Mouse (Mus musculus): ENCODE results near the gene Plekhs1. TPM values are rescaled to one million over a fixed set of nuclear protein-coding genes. Genes with fewer than 3 reads are reported as not detected.

Gene Plekhs1
- under 1 TPM in 1 of 2 experiments, not detected in 1; 0.26 TPM for total RNA-seq (2021)
- long read RNA-seq, experiment 1 = 0 reads
- long read RNA-seq, experiment 2 = 0 reads

DNA sequence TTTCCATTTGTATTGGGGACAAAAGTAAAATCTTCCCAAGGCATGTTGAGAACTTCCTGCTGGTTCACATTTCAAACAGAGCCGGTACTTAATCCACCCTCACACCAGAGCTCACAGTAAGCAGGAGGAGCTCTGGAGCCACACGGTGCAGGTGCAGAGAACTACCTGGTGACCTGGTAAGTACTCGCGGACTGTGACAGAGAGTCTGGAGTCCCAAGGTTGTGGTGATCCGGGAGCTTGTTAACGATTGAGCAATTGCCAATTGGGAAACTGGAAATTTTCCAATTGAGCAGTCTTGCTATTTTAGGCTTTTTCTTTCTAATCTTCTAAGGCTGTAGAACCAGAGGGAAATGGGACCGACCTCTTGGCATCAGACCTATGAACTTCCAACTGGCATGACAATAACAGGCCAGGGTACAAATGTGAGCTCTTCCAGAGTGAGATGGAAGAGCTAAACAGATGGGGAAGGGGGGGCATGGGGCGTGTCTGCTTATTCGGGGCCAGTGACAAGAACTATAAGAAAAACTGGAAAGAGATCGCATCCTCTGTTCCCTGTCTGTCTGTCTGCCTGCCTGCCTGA is at the start of gene Plekhs1:
TSS of gene Plekhs1 (plus strand) at position 119 of the 580 bp plus-strand sequence.
- DNase-seq = peak; percentile 15 to 34

DNA sequence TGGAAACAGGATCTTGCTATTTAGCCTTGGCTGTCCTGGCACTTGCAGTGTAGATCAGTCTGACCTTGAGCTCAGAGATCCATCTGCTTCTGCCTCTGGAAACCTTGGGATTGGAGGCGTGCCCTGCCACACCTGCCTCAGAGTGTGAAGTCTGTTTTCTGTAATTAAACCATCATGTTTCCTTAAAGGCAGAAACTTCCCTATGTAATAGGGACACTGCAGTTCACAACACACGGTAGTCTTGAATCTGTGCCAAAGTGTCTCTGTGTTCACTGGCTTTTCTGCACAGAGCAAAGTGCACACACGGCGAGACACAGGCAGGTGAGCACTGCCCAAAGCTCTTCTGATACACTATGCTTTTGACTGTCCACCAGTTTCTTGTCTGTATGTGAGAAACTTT is 43.0 kb upstream of the Plekhs1 start:
- DNase-seq = no peak

DNA sequence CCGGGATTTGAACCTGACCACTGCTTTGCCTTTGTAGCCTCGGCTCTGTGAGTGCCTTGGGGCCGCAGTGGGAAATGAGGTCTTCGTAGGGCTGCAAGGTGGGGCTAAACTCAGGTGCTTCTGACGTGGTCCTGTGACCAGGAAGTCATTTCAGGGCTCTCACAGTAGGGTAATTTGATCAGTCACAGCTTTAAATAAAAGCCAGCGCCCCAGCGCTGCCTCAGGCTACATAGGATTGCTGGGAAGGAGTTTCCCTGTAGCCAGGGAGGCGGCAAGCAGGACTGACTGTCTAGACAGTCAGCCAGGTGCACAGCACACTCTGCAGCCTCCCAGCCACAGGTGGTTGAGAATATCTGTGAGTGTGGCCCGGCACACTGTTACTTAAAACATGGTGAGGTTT is 42.0 kb upstream of the Plekhs1 start:
- DNase-seq = no peak

DNA sequence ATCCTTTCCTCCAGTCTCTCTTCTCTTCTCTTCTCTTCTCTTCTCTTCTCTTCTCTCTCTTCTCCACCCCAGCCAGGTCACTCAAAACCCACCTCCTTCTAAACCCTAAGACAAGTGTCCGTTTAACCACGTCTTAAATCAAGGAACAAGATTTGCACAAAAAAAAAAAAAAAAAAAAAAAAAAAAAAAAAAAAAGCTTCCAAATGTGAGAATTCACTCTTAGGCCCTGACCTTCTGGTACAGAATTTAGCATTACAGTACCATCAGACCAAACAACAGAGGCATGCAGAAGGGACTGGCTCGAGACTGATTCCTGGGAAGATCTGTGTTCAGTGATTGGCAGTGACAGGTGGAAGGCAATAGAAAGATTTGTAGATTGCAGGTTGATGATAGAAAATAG is 41.1 kb upstream of the Plekhs1 start:
- no peak for DNase-seq

DNA sequence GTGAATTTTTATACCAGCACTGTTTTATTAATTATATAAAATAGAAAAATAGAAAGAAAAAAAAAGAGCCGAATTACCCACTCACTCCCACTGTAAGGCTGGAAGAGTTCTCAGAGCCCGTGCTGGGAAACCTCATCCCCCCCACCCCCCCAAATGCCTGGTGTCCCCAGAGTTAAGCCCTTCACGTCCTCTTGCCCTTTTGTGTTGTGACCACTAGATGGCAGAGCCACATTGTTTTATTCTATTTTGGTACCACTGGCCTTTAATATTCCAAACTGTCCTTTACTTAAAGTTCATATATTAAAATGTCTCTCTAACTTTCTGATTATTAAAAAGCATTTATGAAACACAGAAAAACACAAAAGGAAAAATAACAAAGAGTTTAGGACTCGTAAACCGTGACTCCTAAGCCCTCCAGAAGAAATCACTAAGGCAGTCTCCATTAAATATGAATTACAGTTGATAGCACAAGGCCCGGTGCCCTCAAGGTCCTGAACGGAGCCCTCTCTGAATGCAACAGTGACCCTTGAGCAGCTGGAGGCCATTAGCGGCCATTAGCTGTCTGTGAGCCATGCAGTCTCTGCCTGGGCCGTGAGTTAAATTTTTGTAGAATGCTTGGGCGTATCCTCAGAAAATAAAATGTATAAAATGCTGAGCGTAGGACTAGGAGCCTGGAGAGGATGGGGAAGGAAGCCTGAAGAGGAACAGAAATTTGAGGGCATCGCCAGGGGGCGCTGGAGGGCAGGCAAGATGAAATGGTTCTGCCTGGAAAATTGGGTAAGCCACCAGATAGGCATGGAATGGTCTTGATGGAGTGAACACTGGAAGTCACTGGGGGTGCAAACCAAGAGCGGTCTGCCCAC is 38.7 kb upstream of the Plekhs1 start:
- DNase-seq = peak; percentile 90 to 93

DNA sequence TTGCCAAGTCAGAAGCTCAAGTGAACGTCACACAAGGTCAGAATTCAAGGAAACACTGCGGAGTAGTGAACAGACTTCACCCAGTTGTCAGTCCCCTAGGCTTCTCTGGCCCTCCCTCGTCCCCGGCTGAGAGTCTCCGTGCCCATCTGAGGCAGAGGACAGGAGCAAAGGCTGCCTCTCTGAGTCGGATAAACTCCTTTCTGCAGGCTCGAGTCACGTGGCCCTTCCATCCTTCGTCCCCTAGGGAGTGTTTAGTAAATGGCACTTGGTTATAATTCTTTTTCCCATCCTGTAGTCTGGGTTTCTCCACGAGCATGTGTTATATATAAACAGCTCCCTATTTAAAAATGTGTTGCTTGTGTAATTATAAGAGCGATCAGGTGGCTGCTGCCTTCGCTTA is 38.1 kb upstream of the Plekhs1 start:
- DNase-seq = no peak

DNA sequence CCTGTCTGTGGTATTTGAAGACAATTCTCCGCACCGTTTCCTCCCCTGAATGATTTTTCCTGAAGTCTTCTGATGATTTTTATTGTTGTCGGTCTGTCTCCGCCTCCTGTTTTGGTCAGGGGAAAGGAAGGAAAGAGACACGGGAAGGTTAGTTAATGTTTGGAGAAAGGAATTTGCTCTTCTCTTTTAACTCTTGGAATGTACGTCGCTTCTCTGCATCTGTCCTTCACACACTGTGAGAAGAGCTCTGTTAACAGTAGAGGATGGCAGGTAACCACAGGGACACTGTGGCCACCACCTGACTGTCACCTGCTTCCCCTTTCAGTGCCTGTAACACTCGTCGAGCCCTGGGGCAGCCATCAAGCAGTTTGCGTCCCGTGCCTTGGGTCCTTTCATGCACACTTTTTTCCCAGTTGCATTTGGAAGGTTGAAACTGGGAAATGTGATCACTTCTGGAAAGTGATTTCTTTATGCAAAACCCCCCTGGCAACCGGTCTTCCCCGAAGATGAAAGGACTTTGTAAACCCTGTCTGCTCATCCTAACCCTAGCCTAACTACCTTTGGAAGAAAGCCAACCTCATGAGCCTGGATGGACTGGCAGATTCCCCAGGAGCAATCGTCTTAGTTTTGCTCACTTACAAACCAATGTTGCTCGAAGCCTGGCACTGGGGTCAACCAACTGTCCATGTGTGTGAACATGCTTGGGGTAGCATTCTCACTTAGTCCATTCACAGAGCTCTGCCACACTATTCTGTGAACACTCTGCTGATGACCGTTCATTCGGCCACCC is 36.6 kb upstream of the Plekhs1 start:
- DNase-seq = no peak

DNA sequence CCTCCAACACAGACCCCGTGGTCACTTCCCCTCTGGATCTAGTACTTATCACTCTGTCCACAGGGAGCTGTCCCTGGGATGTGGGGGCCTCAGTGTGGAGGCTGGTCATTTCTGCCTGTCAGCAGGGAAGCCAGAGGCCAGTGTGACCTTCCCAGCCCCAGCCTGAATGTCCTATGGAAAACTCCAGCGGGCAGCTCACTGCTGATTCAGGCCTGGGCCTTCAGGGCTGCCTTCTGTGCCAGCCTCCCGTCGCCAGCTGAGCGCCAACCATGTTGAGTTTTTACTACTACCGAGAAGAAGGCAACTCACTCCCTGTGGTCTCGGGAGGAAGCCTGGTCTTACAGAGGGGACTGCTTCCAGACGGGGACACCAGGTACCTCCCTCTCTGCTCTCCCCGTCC is 35.9 kb upstream of the Plekhs1 start:
- peak; percentile 44 to 54 for DNase-seq

DNA sequence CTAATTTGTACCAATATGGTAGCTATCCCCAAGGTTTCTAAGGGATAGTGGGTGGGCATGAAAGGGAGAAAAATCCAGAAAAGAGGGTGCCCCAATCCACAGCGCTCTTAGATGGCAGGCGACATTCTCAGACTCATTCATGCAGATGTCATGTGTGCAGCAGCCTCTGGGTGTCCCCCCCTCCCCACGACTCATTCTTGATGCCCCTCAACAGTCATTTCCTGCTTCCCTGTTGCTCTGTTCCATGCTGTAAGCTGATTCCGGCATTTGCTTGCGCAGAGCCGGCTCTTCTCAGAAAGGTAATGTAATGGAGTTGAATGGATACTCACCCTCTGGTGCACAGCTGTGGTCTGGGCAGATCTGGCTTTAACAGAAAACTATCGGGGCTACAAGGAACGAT is 31.1 kb upstream of the Plekhs1 start:
- DNase-seq = no peak

DNA sequence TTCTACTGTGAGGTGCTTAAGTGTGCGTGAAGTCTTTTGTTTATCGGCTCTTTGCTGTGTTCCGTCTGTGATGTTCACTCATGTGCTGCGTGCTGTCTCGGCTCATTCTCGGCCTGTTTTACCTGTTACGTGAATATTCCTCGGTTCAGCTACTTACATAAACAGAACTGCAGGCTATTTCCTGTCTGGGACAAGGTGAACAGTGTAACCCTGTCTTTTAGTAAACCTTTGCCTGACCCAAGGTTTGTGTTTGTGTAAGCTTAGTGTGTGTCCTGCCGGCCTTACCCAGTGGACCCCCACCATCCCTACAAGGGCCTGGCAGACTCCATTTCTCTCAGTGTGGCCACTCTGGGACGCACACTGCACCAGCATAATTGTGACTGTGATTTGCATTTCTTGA is 28.7 kb upstream of the Plekhs1 start:
- no peak for DNase-seq

DNA sequence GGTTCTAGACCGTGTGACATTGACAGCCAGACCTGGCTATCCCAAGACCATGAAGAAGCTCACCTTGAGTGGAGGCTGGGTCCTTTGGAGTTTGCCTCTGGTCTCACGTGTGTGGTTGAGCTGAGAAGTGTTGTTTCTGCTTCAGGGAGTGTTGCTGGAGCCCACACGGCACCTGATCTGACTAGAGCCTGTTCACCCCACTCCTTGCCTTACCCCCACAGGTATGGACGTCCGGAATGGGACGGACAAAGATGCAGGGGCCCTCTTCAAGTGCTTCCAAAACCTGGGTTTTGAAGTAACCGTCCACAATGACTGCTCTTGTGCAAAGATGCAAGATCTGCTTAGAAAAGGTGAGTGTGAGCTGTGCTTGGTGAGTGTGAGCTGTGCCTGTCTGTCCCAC is 27.9 kb upstream of the Plekhs1 start:
- DNase-seq = no peak

DNA sequence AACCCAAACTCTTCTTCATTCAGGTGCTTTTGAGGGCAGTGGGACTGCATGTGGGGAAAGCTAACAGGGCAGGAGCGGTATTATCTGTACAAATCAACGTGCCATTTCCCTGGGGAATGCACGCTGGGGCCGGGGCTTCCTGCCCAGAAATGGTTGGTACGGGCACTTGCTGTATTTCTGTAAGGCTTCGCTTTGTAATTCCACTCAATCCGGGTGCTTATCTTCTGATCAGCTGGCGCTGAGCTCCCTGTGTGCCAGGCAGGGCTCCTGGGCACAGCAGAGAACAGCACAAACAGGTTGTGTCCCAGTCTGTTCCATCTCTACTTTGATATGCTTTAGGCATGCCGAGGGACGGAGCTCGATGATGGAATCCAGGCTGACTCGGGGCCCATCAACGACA is 25.1 kb upstream of the Plekhs1 start:
- no peak for DNase-seq

DNA sequence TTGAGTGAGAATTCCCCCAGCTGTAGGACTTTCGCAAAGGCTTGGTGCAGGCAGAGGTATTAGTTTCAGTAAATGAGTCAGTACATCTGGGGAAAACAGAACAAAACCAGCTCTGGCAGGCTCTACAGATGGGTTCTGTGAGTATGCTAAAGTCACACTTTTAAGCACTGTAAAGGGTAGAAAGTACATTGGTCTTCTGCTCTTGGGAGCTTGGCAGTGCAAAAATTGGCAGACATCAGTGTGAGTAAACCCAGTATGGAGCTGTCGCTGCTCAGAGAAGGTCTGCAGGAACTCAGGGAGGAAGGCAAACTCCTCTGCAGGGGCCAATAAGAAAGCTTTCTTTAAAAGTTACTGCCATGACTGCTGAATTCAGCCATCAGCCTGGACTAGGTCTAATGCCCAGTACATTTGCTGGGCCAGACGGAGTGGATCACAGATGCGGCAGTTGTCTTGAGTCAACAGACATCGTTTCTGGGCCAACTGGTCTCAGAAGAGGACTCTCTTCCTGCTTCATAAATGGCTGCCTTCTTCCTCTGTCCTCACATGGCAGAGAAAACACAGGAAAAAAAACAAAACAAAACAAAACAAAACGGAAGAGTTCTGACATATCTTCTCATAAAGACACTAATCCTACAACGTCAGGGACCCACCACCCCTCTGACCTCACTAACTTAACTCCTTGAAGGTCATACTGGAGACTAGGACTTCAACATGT is 22.9 kb upstream of the Plekhs1 start:
- DNase-seq = no peak

DNA sequence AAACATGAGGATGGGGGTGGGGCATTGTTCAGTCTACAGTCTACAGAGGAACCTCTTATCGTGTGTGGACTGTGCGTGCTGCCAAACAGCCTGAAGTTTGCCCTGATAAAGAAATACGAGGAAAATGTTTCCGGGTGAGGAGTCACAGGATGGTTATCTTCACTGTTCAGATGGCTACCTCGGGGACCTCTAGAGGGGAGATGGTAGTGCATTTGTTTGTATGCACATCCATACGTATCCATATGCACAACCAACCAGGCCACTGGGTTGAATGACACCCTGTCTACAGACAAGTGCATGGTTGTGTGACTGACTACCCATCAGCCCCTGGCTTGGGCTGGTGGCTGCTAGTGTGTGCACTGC is 22.4 kb upstream of the Plekhs1 start:
- DNase-seq = no peak

DNA sequence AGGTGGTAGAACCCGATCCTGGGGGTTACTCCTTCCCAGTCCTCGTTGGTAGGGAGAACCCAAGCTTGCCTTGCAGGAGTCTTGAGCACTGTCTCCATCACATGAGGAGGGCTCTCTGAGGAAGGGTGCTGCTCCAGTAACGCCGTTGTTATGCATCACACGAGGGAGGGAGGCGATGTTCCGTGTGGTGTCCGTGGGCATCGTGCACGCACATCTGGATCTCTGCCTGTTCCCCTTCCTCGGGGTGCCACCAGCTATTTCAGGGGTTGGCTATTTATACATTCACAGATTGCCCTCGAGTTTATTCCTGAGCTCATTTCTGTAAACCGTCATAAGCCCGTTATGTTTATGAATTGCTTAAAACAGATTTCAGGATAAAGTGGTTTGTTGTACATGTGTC is 18.0 kb upstream of the Plekhs1 start:
- DNase-seq = no peak

DNA sequence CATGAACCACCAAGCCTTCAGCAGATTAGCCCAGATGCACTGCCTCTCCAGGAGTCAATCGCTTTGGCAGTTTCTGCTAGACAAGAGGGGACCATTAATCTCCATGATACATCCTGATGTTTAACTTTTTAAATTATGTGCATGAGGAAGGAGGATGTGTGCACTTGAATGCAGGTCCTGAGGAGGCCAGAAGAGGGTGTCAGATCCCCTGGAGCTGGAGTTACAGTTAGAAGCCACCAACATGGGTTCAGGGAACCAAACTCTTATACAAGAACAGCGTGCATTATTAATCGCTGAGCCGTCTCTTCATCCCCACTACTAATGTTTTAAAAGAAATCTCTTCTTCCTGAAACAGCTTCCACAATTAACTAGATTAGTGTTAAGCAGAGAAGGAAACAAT is 12.7 kb upstream of the Plekhs1 start:
- no peak for DNase-seq

DNA sequence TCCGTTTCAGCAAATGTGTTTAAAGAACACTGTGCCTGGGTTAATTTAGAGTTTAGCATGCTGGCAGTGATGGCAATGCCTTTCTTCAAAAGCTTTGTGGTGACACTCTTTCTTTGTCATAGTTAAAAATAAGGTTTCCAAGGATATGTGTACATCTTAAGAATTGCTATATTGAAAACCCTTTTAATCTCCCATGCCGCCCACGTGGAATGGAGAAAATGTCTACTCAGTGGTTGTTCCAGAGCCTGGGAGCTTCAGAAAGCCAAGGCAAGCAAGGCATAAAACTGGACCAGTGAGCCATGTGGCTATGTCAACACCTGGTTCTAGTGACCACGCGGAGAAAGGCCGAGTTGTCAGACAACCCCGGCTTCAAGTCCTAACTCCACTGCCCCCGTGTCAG is 11.9 kb upstream of the Plekhs1 start:
- DNase-seq = no peak

DNA sequence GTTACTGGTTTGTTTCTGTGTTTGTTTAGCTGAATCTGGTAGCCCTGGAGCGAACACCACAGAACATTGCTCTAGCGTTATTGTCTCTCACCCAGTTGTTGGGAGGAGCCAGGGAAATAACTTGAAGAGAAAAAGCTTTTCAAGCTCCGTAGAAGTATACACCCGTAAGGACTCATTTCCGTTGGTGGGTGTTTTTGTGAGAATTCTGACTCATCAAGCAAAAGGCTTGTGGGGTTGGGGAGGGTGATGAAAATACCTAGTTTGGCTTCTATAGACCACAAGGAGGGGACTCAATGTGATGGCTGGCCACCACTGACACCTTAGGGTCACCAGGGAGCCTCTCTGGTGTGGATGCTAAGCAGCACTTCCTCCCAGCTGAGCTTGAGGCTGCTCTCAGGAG is 10.5 kb upstream of the Plekhs1 start:
- DNase-seq = no peak

DNA sequence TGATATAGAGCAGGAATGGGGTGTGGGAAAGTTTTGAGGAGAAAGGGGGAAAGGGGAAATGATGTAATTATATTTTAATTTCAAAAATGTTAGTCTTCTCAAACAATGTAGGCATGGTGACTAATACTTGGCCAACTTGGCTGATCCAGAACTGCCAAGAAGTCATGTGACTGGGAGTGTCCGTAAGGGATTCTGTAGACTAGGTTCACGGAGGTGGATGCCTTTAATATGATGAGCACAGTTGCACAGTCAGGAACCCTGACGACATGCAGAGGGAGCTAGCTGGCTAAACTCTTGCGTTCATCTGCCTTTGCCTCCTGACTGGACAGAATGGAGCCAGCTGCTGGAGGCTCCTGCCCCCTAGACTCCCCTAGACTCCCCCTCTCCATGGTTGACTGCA is 9.6 kb upstream of the Plekhs1 start:
- no peak for DNase-seq

DNA sequence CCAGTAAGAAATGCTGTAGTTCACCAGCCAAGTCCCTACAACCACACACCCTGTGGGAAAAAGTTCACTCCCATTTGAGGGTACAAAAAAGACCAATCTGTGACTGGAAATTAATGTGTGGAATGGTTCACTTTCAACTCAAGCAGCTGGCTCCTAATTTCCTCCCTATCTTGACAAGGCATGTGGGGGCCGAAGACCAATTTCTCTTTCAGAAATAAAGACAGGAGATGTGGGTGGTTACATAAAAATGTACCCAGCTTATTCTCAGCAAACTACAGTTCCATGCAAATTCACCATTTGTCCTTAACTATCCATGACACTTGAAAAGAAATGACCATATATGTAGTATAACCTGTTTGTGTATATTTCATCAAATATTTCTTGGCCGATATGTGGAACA is 9.0 kb upstream of the Plekhs1 start:
- no peak for DNase-seq

DNA sequence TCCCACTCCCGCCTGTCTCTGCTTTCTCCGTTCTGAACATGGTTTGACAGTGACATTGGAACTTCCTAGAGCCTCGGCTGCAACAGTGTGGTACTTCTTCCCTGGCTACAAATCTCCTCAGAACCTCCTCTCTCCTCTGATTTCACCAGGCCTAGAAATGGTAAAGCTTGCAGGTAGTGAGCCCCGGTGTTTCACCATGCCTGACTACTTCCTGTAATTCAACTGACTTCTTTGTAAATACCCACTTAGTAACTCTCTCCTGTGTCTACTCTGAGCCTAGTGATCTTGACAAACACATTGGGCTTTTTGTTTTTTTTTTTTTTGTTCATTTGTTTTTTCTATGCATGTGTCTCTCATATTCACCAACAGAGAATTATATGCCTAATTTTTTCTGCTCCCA is 6.6 kb upstream of the Plekhs1 start:
- DNase-seq = no peak

DNA sequence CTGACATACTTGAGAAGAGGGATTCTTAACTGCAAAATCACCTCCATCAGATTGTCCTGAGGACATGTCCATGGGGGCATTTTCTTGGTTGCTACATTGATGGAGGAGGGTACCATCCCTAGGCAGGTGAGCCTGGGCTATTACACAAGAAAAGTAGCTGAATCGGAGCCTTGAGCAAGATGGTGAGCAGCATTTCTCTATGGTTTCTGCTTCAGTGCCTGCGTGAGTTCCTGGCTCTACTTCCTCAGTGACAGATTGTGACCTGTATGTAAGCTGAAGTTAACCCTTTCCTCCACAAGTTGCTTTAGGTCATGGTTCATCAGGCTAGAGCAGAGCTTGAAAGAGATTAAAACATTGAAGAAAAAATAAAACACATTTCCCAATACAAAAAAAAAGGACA is 6.1 kb upstream of the Plekhs1 start:
- no peak for DNase-seq

DNA sequence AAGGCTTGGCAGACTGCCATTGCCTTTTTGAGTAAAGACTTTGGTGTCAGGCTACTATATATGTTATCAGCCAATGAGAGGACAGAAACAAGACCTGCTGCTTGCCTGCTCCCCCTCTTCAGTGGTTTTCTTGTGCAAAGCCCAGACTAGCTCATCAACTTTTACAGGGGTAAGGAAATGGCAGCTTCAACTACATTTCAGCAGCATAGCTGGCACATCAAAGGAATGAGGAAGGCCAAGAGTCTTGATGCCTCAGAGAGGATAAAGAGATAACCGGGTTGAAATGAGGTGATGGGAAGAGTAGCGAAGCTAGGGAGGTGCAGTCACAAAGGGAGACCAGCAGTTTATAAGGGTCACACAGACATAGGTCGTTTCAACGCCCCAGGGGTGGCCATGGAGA is 3.9 kb upstream of the Plekhs1 start:
- no peak for DNase-seq
